Mouse (Mus musculus) heart, adult 2 months (tissue): ENCODE results near the gene Hoxc10.

Source experiments
- CTCF ChIP-seq: fragments of 200-600 bp; IDR thresholded peaks from 2 replicates; pipeline ENCODE4 v1.8.1; 2022; ENCODE audit warnings: antibody characterized with exemption, mild to moderate bottlenecking, moderate library complexity
- POLR2A ChIP-seq: fragments of 200-500 bp; IDR thresholded peaks from 2 replicates; pipeline ENCODE4 v1.6.1; 2011; ENCODE audit warnings: mild to moderate bottlenecking, low read depth, low read length, control low read depth; ENCODE audit not compliant: insufficient read depth

DNA sequence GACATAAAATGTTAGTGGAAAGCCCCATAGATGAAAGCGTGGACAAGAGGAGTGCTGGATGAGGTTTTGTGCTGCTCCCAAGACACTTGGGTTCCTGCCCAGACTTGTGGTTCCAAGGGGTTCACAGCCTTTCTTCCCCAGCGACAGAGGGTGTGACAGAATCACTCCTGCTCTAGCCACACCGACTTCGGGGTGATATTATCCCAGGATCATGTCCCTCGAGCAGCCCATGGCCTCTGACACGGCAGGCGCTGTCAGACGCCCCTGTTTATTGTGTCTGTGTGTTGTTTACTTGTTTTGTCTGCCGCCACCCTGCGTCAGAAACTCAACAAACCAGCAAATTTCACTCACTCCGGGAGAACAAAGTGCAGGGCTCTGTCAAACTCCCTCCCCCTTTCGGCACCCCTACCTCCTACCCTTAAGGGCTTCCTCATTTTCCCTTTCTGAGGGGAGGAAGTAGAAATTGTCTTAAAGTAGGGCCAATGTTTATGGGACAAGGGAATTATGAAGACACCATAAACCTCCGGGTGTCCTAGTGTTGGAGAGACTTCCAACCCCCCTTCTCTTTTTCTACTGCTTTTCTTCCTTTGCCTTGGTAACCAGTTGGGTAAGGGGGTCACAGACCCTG, 36.3 kb downstream of the Hoxc10 start:
- TF ChIP-seq POLR2A (no peak), CTCF (no peak)
